Mouse (Mus musculus) intestine, postnatal 0 days (tissue): ENCODE data around the gene Setd5. TPM values are rescaled to one million over a fixed set of nuclear protein-coding genes. Genes with fewer than 3 reads are reported as not detected.

Experiments
- ATAC-seq: fragments of 200-750 bp; cut with Nextera tagmentation; 2 replicates; pipeline ENCODE4 v1.8.0; 2017; ENCODE audit warnings: mild to moderate bottlenecking, moderate TSS enrichment, moderate library complexity
- H3K27ac ChIP-seq: fragments of 300-500 bp; sonication (generic); 2 replicates; pipeline ENCODE4 v1.5.1; 2014; ENCODE audit warnings: mild to moderate bottlenecking, low read depth, low read length, moderate library complexity
- H3K27me3 ChIP-seq: fragments of 300-500 bp; sonication (generic); replicated peaks from 2 replicates; pipeline ENCODE4 v1.6.1; 2014; ENCODE audit warnings: low read length, mixed read lengths; ENCODE audit not compliant: control insufficient read depth, insufficient read depth
- H3K36me3 ChIP-seq: fragments of 300-500 bp; sonication (generic); 2 replicates; pipeline ENCODE4 v1.6.1; 2014; ENCODE audit warnings: mild to moderate bottlenecking, moderate library complexity; ENCODE audit not compliant: control insufficient read depth, insufficient read depth
- H3K4me1 ChIP-seq: fragments of 300-500 bp; sonication (generic); replicated peaks from 2 replicates; pipeline ENCODE4 v1.6.1; 2014; ENCODE audit warnings: antibody characterized with exemption, low read length, mixed read lengths; ENCODE audit not compliant: control insufficient read depth, insufficient read depth
- H3K4me2 ChIP-seq: fragments of 300-500 bp; sonication (generic); replicated peaks from 2 replicates; pipeline ENCODE4 v1.6.1; 2014; ENCODE audit warnings: low read depth, mild to moderate bottlenecking, moderate library complexity
- H3K4me3 ChIP-seq: fragments of 300-500 bp; sonication (generic); 2 replicates; pipeline ENCODE4 v1.5.1; 2014; ENCODE audit warnings: low read depth, low read length
- H3K9ac ChIP-seq: fragments of 300-500 bp; sonication (generic); 2 replicates; pipeline ENCODE4 v1.6.1; 2014; ENCODE audit warnings: mild to moderate bottlenecking, low read depth, low read length
- H3K9me3 ChIP-seq: fragments of 300-500 bp; sonication (generic); 2 replicates; pipeline ENCODE4 v1.6.1; 2016; ENCODE audit warnings: mixed run types; ENCODE audit not compliant: control insufficient read depth
- CTCF ChIP-seq: sonication (generic); IDR thresholded peaks from 2 replicates; pipeline ENCODE4 v1.5.1; 2016; ENCODE audit warnings: low read depth, mild to moderate bottlenecking, control low read depth, antibody characterized with exemption, moderate library complexity
- WGBS: fragments of 180-500 bp; shearing (Covaris S2); extraction: QIAGEN DNeasy Blood & Tissue Kit; methylation state at CpG from one replicate; pipeline ENCODE4 v1.1.7; 2014; 5-methylcytosine and 5-hydroxymethylcytosine counted together
- polyA plus RNA-seq: library from polyadenylated mRNA; unstranded; fragments of >200 nt; fragmentation: Nextera tagmentation; extraction: Ambion mirVana; gene quantifications from 2 replicates; pipeline ENCODE4 v1.2.1, GENCODE M21; 2015

Setd5 gene
- polyA plus RNA-seq, 1 experiment from 2014 or later, result 32.2 TPM

DNA sequence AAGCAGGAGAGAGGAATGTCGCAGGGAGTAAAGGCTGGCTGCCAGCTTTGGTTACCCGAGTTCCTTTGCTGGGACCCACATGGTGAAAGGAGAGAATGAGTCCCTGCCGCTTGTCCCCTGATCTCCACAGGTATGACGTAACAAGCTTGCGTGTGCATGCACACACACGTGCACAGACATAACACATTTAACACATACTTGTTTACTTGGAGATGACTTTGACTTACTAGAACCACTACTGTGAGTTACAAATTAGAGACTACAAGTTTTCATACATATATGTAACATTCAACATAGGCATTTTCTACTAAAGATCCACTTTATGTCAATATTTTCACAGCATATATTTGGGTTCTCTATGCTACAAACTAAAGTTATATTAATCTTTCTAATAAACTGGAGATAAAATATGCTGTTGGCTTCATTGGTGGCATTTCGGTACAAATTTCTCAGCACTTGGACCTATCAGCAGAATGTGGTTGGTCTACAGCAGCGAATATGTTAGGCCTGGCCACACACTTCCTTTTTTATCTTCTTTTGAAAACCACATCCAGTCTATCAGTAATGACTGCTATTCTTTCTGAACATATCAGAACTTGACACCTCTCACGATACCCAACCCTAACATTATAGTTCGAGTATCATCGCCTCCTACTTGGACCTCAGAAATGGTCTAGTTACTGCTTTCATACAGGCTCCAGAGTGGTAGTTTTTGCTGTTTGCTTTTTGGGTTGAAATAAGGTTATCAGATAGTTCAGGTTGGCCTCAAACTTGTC is 35.8 kb upstream of the Setd5 start:
- 85% methylated on average over 11 of the region's 11 CpGs for WGBS
- H3K4me3 ChIP-seq, result no peak overlapping the region
- H3K9me3 ChIP-seq, result no peaks in the 10 kb centered on the region
- no peak overlapping the region for H3K9ac ChIP-seq
- no peak overlapping the region for H3K4me2 ChIP-seq
- no peak for ATAC-seq
- no peak for TF ChIP-seq CTCF
- no peaks in the 10 kb centered on the region for H3K27me3 ChIP-seq
- H3K36me3 ChIP-seq, result no peaks in the 10 kb centered on the region
- H3K27ac ChIP-seq, result no peak overlapping the region
- H3K4me1 ChIP-seq, result no peaks in the 10 kb centered on the region

DNA sequence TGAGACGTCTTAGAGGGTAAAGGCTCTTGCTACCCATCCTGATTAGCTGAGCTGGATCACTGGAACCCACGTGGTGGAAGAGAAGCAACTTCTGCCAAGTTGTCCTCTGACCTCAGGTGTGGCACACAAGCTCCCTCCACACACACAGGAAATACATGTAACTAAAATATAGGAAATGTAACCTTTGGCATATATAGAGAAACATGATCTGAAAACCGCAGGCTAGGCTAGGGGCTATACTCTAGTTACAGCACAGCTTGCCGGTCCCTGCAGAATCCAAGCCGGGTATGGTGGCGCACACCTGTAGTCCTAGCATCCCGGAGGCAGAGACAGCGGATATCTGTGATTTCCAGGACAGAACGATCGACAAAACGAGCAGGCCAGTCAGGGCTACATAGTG is 31.6 kb upstream of the Setd5 start:
- H3K4me3 ChIP-seq, result peak overlapping the region; percentile 62
- no peaks in the 10 kb centered on the region for H3K27me3 ChIP-seq
- no peak for TF ChIP-seq CTCF
- peak; percentile 70 for ATAC-seq
- H3K27ac ChIP-seq, result peak overlapping the region; percentile 98
- H3K9ac ChIP-seq, result peak overlapping the region; percentile 73
- peak overlapping the region; percentile 79 for H3K4me2 ChIP-seq
- no peaks in the 10 kb centered on the region; the same call in 1 of the 2 replicates for H3K36me3 ChIP-seq
- 0 out of 2 replicates have a peak, but pooled peaks cover 4% of the 10 kb centered on the region for H3K4me1 ChIP-seq
- under 1% methylated on average over 11 of the region's 11 CpGs for WGBS
- H3K9me3 ChIP-seq, result no peaks in the 10 kb centered on the region

DNA sequence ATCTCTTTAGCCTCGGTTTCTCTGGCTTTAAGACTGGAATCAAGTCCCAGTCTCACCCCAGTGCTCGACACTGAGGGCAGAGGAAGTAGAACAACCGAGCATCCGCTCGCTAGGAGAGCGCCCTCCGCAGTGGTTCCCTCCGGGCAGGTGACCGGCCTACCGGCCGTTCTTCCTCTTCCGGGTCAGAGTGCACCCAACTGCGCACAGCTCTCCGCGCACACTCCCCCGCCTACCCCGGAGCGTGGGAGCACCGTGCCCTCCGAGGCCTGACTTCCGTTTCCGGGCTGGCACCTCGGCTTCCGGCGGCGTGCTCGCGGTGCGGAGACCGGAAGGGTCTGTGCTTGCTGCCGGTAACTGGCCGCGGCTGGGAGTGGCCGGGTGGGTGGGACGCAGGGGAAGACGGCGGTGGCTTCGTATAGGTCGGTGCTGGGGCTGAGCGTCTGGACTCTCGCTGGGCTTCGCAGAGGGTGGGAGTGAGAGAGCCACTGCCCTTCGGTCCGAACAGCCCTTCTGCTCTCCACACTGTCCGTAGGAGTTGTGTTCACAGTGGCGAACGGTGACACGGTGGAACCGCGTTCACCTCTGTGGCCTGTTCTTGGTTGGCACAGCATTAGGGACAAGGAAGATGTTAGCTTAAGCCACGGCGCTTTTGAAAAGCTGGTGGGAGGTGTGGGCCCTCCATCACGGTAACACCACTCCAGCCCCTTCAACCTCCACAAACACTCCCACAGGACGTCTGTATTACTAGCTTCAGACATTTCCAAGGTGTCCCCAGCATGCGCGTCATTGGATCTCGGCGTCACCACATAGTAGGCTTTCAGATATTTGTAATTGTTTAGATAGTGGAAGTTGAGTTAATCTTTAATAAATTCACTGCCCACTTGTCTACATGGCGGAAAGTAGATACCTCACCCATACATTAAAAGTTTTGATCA is 30.9 kb upstream of the Setd5 start, which contains the start of gene Thumpd3:
Thumpd3 (plus strand) TSS at position 185 of the 935 bp plus-strand sequence.
- peak within 1 kb of the TSS; percentile 73 for H3K9ac ChIP-seq
- H3K4me2 ChIP-seq, result peak within 1 kb of the TSS; percentile 79
- TF ChIP-seq CTCF, result peak; percentile 38; the same call in 1 of the 2 replicates
- WGBS, result under 1% methylated on average over 59 of the region's 59 CpGs
- H3K9me3 ChIP-seq, result no peaks in the 10 kb centered on the region
- no peaks in the 10 kb centered on the region for H3K27me3 ChIP-seq
- peak within 1 kb of the TSS; percentile 62 for H3K4me3 ChIP-seq
- 0 out of 2 replicates have a peak, but pooled peaks cover 4% of the 10 kb centered on the region for H3K4me1 ChIP-seq
- H3K27ac ChIP-seq, result peak within 1 kb of the TSS; percentile 98
- peaks cover 5% of the 10 kb centered on the region; the same call in 1 of the 2 replicates for H3K36me3 ChIP-seq
- ATAC-seq, result peak; percentile 99

DNA sequence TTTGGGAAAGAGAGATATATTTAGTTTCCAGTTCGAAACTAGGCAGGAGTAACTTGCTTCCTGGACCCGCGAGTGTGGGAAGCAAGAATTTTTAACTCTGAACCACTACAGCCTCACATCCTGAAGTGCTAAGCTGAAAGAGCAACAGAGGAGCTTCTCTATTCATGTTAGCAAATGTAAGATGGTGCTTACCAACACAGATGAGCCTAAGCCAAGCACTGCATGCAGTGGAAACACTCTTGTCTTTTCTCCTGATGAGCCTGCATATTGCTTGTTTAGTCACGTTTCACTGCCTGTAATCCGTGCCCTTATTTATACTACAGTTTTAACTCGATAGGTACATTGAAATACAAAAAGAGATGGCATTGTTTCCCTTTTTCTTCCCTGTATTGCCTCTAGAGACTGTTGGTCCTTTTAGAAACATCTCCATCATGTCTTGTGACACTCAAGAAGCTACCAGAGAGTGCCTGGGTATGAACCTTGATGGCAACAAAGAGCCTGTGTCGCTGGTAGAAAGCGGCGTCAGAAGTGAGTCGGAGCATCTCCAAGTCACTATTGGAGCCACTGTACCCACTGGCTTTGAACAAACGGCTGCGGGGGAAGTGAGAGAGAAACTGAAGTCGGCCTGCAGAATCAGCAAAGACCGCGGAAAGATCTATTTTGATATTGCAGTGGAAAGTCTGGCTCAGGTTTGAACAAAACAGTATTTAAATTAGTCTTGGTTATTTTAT is 30.0 kb upstream of the Setd5 start:
- Histone ChIP-seq H3K4me1 (0 out of 2 replicates have a peak, but pooled peaks cover 4% of the 10 kb centered on the region), H3K27me3 (no peaks in the 10 kb centered on the region), H3K9ac (peak overlapping the region; percentile 73), H3K4me2 (peak overlapping the region; percentile 79), H3K27ac (peak overlapping the region; percentile 98), H3K4me3 (peak overlapping the region; percentile 62), H3K36me3 (peaks cover 10% of the 10 kb centered on the region; the same call in 1 of the 2 replicates), H3K9me3 (no peaks in the 10 kb centered on the region)
- ATAC-seq, result no peak
- 37% methylated on average over 15 of the region's 15 CpGs for WGBS
- TF ChIP-seq CTCF, result no peak

DNA sequence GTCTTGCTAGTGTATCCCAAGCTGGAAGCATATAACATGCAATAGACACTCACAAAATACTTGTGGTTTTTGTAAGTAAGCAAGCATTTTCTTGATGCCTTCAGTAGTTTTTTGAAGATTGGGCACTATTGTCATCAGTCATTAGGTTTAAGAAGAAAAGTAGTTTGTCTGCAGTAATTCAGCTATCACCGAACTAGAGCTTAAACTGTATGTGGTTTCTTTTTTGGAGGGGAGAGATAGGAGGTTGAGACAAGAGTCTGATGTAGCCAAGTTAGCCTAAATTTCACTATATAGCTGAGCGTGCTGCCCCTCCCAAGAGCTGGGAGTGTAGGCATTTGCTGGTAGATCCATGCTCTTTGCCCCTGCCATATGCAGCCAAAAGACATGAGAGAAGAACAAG is 28.8 kb upstream of the Setd5 start:
- H3K36me3 ChIP-seq, result peaks cover 10% of the 10 kb centered on the region; the same call in 1 of the 2 replicates
- H3K4me2 ChIP-seq, result peak overlapping the region; percentile 79
- ATAC-seq, result no peak
- no peak overlapping the region for H3K9ac ChIP-seq
- H3K4me1 ChIP-seq, result peaks cover 4% of the 10 kb centered on the region; the same call in 1 of the 2 replicates
- H3K27me3 ChIP-seq, result no peaks in the 10 kb centered on the region
- no peak for TF ChIP-seq CTCF
- H3K27ac ChIP-seq, result no peak overlapping the region
- no peaks in the 10 kb centered on the region for H3K9me3 ChIP-seq
- 85% methylated on average over 2 of the region's 2 CpGs for WGBS
- no peak overlapping the region for H3K4me3 ChIP-seq
